Mouse (Mus musculus) forebrain, embryonic 15.5 days (tissue): ENCODE data around the gene Rhbdd2. TPM values are rescaled to one million over a fixed set of nuclear protein-coding genes. Genes with fewer than 3 reads are reported as not detected.

ENCODE experiments used
- ATAC-seq: fragments of 200-750 bp; cut with Nextera tagmentation; replicated peaks from 2 replicates; pipeline ENCODE4 v1.8.0; 2017; ENCODE audit warnings: mild to moderate bottlenecking, moderate TSS enrichment, moderate library complexity
- H3K27ac ChIP-seq: fragments of 300-500 bp; sonication (generic); replicated peaks from 2 replicates; pipeline ENCODE4 v1.5.1; 2015; ENCODE audit warnings: mild to moderate bottlenecking, inconsistent platforms
- H3K27me3 ChIP-seq: fragments of 300-500 bp; sonication (generic); 2 replicates; pipeline ENCODE4 v1.6.1; 2015; ENCODE audit warnings: inconsistent platforms
- H3K36me3 ChIP-seq: fragments of 300-500 bp; sonication (generic); 2 replicates; pipeline ENCODE4 v1.6.1; 2015; ENCODE audit warnings: mild to moderate bottlenecking, inconsistent platforms
- H3K4me1 ChIP-seq: fragments of 300-500 bp; sonication (generic); 2 replicates; pipeline ENCODE4 v1.6.1; 2015; ENCODE audit warnings: inconsistent platforms
- H3K4me2 ChIP-seq: fragments of 300-500 bp; sonication (generic); replicated peaks from 2 replicates; pipeline ENCODE4 v1.6.1; 2015; ENCODE audit warnings: mild to moderate bottlenecking, inconsistent platforms
- H3K4me3 ChIP-seq: fragments of 300-500 bp; sonication (generic); 2 replicates; pipeline ENCODE4 v1.5.1; 2015; ENCODE audit warnings: mild to moderate bottlenecking, inconsistent platforms
- H3K9ac ChIP-seq: fragments of 300-500 bp; sonication (generic); replicated peaks from 2 replicates; pipeline ENCODE4 v1.6.1; 2015; ENCODE audit warnings: mild to moderate bottlenecking, inconsistent platforms
- H3K9me3 ChIP-seq: fragments of 300-500 bp; sonication (generic); 2 replicates; pipeline ENCODE4 v1.6.1; 2016; ENCODE audit warnings: inconsistent platforms
- WGBS: fragments of 180-500 bp; shearing (Covaris S2); methylation state at CpG from one replicate; pipeline ENCODE4 v1.1.7; 2015; ENCODE audit warnings: mixed read lengths; 5-methylcytosine and 5-hydroxymethylcytosine counted together
- polyA plus RNA-seq: library from polyadenylated mRNA; unstranded; fragments of >200 nt; fragmentation: Nextera tagmentation; extraction: Ambion mirVana; gene quantifications from 2 replicates; pipeline ENCODE4 v1.2.1, GENCODE M21; 2015

The Rhbdd2 gene
- polyA plus RNA-seq, 1 experiment from 2014 or later, result 61.5 TPM

- H3K9ac ChIP-seq, result no peak overlapping the region
- no peaks in the 10 kb centered on the region for H3K36me3 ChIP-seq
- no peaks in the 10 kb centered on the region for H3K9me3 ChIP-seq
- no peak for ATAC-seq
- H3K4me1 ChIP-seq, result peaks cover 9% of the 10 kb centered on the region
- no peak overlapping the region for H3K4me2 ChIP-seq
- no peak overlapping the region for H3K4me3 ChIP-seq
- 48% methylated on average over 10 of the region's 10 CpGs for WGBS
- no peaks in the 10 kb centered on the region for H3K27me3 ChIP-seq
- no peak overlapping the region for H3K27ac ChIP-seq
Observed at GRCm38 (mm10) chr5:135628916-135629315, 3.5 kb upstream of the Rhbdd2 start.

- H3K4me1 ChIP-seq, result peaks cover 12% of the 10 kb centered on the region
- WGBS, result 80% methylated on average over 3 of the region's 3 CpGs
- no peak for ATAC-seq
- H3K27ac ChIP-seq, result no peak overlapping the region
- no peaks in the 10 kb centered on the region for H3K36me3 ChIP-seq
- H3K4me2 ChIP-seq, result no peak overlapping the region
- no peak overlapping the region for H3K4me3 ChIP-seq
- H3K27me3 ChIP-seq, result no peaks in the 10 kb centered on the region
- no peak overlapping the region for H3K9ac ChIP-seq
- H3K9me3 ChIP-seq, result no peaks in the 10 kb centered on the region
Observed at GRCm38 (mm10) chr5:135629401-135629800, 3.0 kb upstream of the Rhbdd2 start.

GRCm38 (mm10) chr5:135630598-135630997, 1.8 kb upstream of the Rhbdd2 start:
- peaks cover 5% of the 10 kb centered on the region for H3K36me3 ChIP-seq
- H3K9ac ChIP-seq, result no peak overlapping the region
- no peak overlapping the region for H3K4me2 ChIP-seq
- no peaks in the 10 kb centered on the region for H3K9me3 ChIP-seq
- WGBS, result 41% methylated on average over 3 of the region's 3 CpGs
- no peak for ATAC-seq
- no peak overlapping the region for H3K27ac ChIP-seq
- H3K4me3 ChIP-seq, result no peak overlapping the region
- H3K4me1 ChIP-seq, result peaks cover 12% of the 10 kb centered on the region
- H3K27me3 ChIP-seq, result no peaks in the 10 kb centered on the region

- ATAC-seq, result peak; percentile 88
- WGBS, result under 1% methylated on average over 20 of the region's 21 CpGs
- Histone ChIP-seq H3K9me3 (no peaks in the 10 kb centered on the region), H3K9ac (peak overlapping the region; percentile 91), H3K4me3 (peak overlapping the region; percentile 84), H3K4me2 (peak overlapping the region; percentile 53), H3K27ac (peak overlapping the region; percentile 90), H3K27me3 (no peaks in the 10 kb centered on the region), H3K4me1 (peaks cover 12% of the 10 kb centered on the region), H3K36me3 (peaks cover 26% of the 10 kb centered on the region)
Observed at GRCm38 (mm10) chr5:135632797-135633144, 353 bp downstream of the Rhbdd2 start.

- H3K4me2 ChIP-seq, result no peak overlapping the region
- no peak overlapping the region for H3K9ac ChIP-seq
- H3K4me1 ChIP-seq, result no peaks in the 10 kb centered on the region
- H3K4me3 ChIP-seq, result no peak overlapping the region
- no peak overlapping the region for H3K27ac ChIP-seq
- H3K36me3 ChIP-seq, result peaks cover 40% of the 10 kb centered on the region
- 83% methylated on average over 7 of the region's 7 CpGs for WGBS
- no peaks in the 10 kb centered on the region for H3K27me3 ChIP-seq
- H3K9me3 ChIP-seq, result no peaks in the 10 kb centered on the region
- no peak for ATAC-seq
Observed at GRCm38 (mm10) chr5:135639760-135640458, 7.5 kb downstream of the Rhbdd2 start.

GRCm38 (mm10) chr5:135640459-135640789, 8.0 kb downstream of the Rhbdd2 start:
- peaks cover 36% of the 10 kb centered on the region for H3K36me3 ChIP-seq
- ATAC-seq, result no peak
- no peak overlapping the region for H3K4me3 ChIP-seq
- no peak overlapping the region for H3K4me2 ChIP-seq
- H3K27me3 ChIP-seq, result no peaks in the 10 kb centered on the region
- WGBS, result 94% methylated on average over 6 of the region's 6 CpGs
- H3K4me1 ChIP-seq, result no peaks in the 10 kb centered on the region
- no peak overlapping the region for H3K9ac ChIP-seq
- no peak overlapping the region for H3K27ac ChIP-seq
- H3K9me3 ChIP-seq, result no peaks in the 10 kb centered on the region

GRCm38 (mm10) chr5:135641028-135641427, 8.6 kb downstream of the Rhbdd2 start:
- H3K27ac ChIP-seq, result no peak overlapping the region
- WGBS, result 100% methylated on average over 1 of the region's 1 CpGs
- peaks cover 30% of the 10 kb centered on the region for H3K36me3 ChIP-seq
- ATAC-seq, result no peak
- no peak overlapping the region for H3K9ac ChIP-seq
- H3K4me3 ChIP-seq, result no peak overlapping the region
- no peak overlapping the region for H3K4me2 ChIP-seq
- no peaks in the 10 kb centered on the region for H3K27me3 ChIP-seq
- no peaks in the 10 kb centered on the region for H3K9me3 ChIP-seq
- H3K4me1 ChIP-seq, result no peaks in the 10 kb centered on the region

GRCm38 (mm10) chr5:135642686-135643551, 10.5 kb downstream of the Rhbdd2 start:
- ATAC-seq, result no peak
- H3K4me3 ChIP-seq, result no peak overlapping the region
- H3K4me2 ChIP-seq, result no peak overlapping the region
- H3K9me3 ChIP-seq, result no peaks in the 10 kb centered on the region
- peaks cover 12% of the 10 kb centered on the region for H3K36me3 ChIP-seq
- no peak overlapping the region for H3K27ac ChIP-seq
- H3K9ac ChIP-seq, result no peak overlapping the region
- no peaks in the 10 kb centered on the region for H3K4me1 ChIP-seq
- H3K27me3 ChIP-seq, result no peaks in the 10 kb centered on the region
- 78% methylated on average over 10 of the region's 10 CpGs for WGBS

- H3K4me1 ChIP-seq, result no peaks in the 10 kb centered on the region
- H3K9me3 ChIP-seq, result no peaks in the 10 kb centered on the region
- no peak overlapping the region for H3K27ac ChIP-seq
- H3K27me3 ChIP-seq, result no peaks in the 10 kb centered on the region
- H3K4me2 ChIP-seq, result no peak overlapping the region
- H3K36me3 ChIP-seq, result peaks cover 8% of the 10 kb centered on the region
- 94% methylated on average over 1 of the region's 1 CpGs for WGBS
- H3K4me3 ChIP-seq, result no peak overlapping the region
- no peak overlapping the region for H3K9ac ChIP-seq
- ATAC-seq, result no peak
Observed at GRCm38 (mm10) chr5:135643552-135643842, 11.1 kb downstream of the Rhbdd2 start.

GRCm38 (mm10) chr5:135643869-135644268, 11.5 kb downstream of the Rhbdd2 start:
- Histone ChIP-seq H3K9ac (no peak overlapping the region), H3K9me3 (no peaks in the 10 kb centered on the region), H3K27me3 (no peaks in the 10 kb centered on the region), H3K4me3 (no peak overlapping the region), H3K27ac (no peak overlapping the region), H3K4me1 (no peaks in the 10 kb centered on the region), H3K36me3 (peaks cover 8% of the 10 kb centered on the region), H3K4me2 (no peak overlapping the region)
- WGBS, result 94% methylated on average over 8 of the region's 8 CpGs
- ATAC-seq, result no peak

- Histone ChIP-seq H3K4me3 (no peak overlapping the region), H3K4me1 (no peaks in the 10 kb centered on the region), H3K36me3 (peaks cover 5% of the 10 kb centered on the region; the same call in 1 of the 2 replicates), H3K27ac (no peak overlapping the region), H3K4me2 (no peak overlapping the region), H3K9me3 (no peaks in the 10 kb centered on the region), H3K9ac (no peak overlapping the region), H3K27me3 (no peaks in the 10 kb centered on the region)
- ATAC-seq, result no peak
- WGBS, result 81% methylated on average over 5 of the region's 5 CpGs
Observed at GRCm38 (mm10) chr5:135645330-135645729, 12.9 kb downstream of the Rhbdd2 start.

- H3K4me1 ChIP-seq, result no peaks in the 10 kb centered on the region
- no peak overlapping the region for H3K27ac ChIP-seq
- WGBS, result 87% methylated on average over 6 of the region's 6 CpGs
- H3K36me3 ChIP-seq, result peaks cover 3% of the 10 kb centered on the region; the same call in 1 of the 2 replicates
- H3K9ac ChIP-seq, result no peak overlapping the region
- H3K9me3 ChIP-seq, result no peaks in the 10 kb centered on the region
- no peaks in the 10 kb centered on the region for H3K27me3 ChIP-seq
- H3K4me3 ChIP-seq, result no peak overlapping the region
- H3K4me2 ChIP-seq, result no peak overlapping the region
- ATAC-seq, result no peak
Observed at GRCm38 (mm10) chr5:135646038-135646437, 13.6 kb downstream of the Rhbdd2 start.
